Mouse (Mus musculus): ENCODE measurements around the gene Notch2. TPM values are rescaled to one million over a fixed set of nuclear protein-coding genes. Genes with fewer than 3 reads are reported as not detected.

Notch2 gene
- total RNA-seq (2021) = 10 to 100 TPM; 16.7 to 17.8 TPM

DNA sequence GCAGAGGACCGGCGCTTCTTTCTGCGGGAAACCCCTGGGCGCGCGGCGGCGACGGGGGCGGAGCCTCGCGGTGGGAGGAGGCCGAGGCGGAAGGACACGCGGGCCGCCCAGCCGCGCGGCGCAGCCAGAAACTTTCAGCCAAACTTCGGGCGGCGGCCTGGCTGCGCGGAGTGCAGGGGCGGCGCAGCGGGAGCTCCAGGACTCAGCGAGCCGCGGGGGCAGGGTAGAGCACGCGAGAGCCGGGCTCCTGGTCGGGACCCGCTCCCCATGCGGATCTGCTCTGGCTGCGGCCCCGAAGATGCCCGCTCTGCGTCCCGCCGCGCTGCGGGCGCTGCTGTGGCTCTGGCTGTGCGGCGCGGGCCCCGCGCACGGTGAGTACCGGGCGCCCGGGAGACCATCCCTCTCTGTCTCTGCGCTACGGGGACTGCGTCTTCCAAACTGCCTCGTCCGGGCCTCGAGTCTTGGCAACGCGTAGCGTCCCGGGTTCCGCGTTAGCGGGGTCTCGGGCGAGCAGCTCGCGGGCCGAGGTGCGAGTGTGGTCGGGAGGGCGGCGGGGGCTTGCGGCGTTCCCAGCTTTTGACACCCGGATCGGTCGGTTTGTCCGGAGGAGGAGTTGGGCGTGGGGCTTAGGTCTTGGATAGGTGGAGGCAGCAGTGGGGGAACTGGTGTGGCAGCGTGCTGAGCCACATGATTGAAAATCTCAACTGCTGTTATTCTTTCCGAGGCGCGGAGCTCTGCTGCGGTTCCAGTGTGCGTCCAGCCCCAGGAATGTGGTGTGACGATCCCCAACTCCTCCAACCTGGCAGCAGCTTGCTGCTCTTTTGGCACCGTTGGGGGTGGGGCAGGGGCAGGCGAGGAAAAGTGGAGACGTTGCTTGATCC lies at the start of gene Notch2:
Notch2 (plus strand) TSS at position 127 of the 881 bp plus-strand sequence.
- intact Hi-C loops (cut with DNase I) = loop anchor here (2.0 to 5.0 kb wide), 3 partner anchors 13 to 246 kb away; no protein-coding TSS in a partner anchor
- peak; percentile 95 to 96 for DNase-seq

DNA sequence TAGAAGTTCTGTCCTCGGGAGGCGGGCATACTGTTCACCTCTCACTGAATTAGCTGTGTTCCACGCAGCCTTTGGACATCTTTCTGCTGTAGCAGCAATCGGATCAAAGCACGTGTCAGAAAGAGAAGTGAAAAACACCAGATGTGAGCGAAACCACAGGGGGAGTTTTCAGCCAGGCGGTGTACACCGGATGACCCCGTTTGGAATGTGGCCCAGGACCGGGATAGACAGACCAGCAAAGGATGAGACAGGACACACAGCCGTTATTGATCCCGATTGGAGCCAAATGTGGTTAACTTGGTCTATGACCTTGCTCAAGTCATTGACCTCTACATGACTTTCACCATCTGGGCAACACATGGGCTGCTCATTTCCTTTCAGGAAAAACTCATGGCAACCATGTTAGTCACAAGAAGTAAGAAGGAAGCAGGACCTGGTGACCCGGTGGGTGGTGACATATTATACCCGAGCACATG lies 48.4 kb upstream of the Notch2 start:
- intact Hi-C loops (cut with DNase I) = no loop called here
- DNase-seq = peak; percentile 41 to 42

DNA sequence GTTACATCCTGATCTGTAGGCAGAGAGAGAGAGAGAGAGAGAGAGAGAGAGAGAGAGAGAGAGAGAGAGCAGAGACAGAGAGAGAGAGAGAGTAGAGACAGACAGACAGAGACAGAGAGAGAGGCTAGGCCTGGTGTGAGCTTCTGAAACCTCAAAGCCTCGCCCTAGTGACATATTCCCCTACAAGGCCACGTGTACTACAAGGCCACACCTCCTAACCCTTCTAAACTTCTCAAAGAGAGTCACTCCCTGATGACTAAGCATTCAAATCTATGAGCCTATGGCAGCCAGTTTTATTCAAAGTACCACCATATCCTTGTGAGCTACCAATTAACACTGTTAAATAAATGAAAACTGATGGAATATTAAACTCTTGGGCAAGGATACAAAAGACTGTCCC lies 45.7 kb upstream of the Notch2 start:
- no peak for DNase-seq
- intact Hi-C loops (cut with DNase I) = no loop called here

DNA sequence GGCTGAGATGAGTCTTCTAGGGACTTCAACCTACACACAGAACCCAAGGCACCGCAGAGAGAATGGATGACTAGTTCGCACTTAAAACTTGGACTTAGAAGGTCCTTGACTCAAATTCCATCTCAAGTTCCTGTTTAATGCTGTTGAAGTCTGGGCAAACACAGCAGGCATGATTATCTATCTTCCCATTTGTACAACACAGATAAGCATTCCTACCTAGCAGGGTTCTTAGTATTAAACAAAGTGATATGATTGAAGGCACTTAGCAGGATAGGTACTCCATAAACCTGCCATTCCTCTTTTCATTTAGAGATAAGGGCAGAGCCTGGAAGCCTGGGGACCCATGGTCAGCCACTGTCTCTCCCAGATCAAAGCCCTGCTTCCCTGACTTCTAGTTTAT lies 45.1 kb upstream of the Notch2 start:
- intact Hi-C loops (cut with DNase I) = no loop called here
- DNase-seq = no peak

DNA sequence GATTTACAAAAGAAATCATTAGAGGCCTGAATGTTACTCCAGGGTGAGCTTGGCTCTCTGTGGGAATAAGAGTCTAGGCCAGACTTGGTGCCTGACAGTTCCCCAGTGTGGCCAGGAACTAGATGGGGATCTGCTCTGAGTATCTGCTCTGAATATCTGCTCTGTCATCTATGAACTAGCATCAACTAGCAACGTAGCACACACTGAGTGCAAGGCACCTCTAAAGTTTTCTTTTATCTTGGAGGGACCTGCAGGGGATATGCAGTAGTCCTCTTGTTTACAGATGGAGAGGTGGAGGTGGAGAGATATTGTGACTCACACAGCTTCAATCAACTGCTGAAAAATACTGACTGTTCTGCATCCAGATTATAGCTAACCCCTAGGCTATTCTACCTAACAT lies 44.3 kb upstream of the Notch2 start:
- DNase-seq = no peak
- intact Hi-C loops (cut with DNase I) = no loop called here

DNA sequence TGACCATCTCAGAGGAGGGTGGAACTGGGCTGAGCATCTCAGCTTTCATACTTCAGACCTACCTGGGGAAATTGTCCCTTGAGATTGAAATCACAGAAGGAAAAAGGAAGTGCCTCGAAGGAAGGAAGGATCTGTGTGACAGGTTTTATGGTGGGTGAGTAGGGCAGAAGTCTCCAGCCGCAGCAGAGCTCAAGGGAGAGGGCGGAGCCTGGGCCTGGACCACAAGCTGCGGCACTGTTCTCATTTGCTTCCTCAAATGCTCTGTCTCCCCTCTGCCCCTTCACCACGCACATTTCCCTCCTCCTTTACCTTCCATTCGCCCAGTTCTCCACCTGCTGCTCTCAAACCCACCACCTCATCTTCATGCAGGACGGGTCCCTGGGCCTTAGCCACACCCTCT lies 42.2 kb upstream of the Notch2 start:
- peak in 1 of 2 experiments; percentile 13 for DNase-seq
- intact Hi-C loops (cut with DNase I) = no loop called here

DNA sequence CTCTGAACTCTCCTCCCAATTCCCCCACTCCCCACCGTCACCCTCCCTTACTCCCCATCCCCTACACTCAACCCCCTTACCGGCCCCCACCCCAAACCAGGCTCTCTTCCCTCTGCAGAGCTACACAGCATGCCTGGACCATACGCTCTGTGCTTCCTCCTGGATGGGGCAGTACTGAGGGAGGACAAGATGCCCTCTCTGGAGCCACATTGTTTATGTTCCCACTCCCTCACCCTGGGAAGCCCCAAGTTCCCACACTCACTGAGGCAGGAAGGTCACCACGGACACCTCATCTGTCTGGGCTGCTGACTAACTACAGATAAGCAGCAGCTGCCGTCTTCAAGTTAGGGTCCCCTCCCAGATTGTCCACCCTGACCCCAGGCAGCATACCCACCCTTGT lies 41.1 kb upstream of the Notch2 start:
- intact Hi-C loops (cut with DNase I) = no loop called here
- DNase-seq = no peak

DNA sequence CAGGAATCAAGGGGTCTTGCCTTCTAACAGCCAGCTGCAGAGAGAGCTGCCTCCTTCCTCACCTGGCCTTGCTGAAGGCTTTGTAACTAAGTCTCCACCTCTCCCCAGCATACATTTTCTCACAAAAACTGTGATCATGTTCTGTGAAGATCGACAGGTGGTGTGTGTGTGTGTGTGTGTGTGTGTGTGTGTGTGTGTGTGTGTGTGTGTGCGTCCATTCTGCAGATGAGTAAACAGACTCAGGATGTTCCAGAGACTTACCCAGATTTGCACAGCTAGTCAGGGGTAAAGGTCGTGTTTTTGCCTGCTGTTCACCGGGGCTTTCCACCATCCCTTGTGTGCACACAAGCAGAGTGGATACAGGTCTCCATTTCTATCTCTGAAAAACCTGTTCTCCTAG lies 40.6 kb upstream of the Notch2 start:
- DNase-seq = no peak
- intact Hi-C loops (cut with DNase I) = no loop called here

DNA sequence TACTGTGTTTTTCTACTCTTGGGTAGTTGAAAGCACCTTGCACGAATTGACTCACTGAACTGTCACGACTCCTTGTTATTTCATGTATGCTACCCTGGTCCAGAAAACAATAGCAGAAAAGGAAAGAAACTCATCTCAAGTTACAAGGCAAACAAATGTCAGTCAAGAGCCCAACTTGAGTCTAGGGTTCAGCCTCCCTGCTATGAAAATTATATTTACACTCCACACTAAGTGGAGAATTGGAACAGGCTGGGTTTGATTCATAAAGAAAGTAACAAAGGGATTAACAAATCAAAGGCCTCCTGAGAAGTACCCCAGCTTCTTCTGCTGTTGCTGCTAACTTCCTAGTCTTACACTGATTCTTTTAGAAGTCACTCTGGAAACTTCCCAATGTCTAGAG lies 40.0 kb upstream of the Notch2 start:
- intact Hi-C loops (cut with DNase I) = no loop called here
- DNase-seq = no peak

DNA sequence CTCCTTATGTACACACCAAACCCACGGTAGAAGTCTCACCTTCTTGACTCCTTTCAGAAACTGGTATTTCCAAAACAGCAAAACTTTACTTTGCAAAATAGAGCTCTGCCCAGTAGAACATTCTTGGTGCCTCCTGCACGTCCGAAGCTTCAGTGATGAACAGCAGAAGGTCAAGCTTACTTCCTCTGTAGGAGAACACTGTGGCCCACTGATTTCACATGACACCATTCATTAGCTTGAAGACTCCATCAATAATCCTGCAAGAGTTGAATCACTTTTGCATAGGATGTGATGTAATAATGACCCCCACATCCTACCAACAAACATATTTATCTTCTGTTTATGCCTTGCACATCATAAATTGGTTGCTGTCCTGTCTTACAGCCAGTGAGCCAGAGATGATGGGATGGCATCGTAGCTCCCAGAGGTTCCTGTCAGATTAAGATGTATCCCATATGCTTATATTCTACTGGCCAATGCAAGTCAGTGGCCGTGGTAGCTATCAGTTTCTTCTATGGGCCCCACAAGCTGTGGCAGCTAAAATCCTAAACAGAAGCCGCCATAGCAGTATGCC lies 39.0 kb upstream of the Notch2 start:
- DNase-seq = no peak
- intact Hi-C loops (cut with DNase I) = no loop called here

DNA sequence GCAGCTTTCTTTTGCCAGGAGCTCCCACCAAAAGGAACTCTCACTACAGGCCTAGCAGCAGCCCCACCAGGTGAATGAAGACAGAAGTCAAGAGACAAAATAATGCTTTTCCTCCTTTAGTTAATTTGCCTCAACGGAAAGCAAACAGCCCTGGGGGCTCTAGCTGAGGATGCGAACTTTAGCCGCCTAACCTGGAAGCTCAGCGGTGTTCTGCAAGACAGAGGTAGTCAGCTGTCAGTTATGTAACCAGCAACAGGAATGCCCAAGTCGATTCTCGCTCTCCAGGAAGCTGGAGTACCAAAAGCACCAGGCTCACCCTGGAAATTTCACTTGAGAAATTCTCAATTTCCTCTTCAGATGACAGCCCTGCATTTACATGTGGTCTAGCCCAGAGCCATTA lies 36.6 kb upstream of the Notch2 start:
- intact Hi-C loops (cut with DNase I) = no loop called here
- DNase-seq = no peak

DNA sequence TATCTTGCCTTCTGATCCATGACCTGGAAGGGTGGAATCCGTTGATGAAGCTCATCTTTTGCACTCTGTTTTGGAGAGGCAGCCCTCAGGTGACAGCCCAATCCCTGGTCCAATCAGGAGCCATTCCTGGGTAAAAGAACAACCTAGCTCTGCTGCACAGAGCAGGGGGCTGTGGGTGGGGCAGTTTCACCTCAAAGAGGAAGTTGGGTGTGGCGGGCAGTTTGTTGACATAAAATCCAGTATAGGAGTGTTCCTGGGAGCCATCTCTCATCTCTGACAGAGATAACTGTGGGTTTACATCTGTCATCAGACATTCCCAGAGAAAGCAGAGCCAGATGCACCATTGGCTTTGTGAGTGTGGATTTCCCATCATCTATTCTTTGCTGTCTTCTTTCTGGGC lies 34.6 kb upstream of the Notch2 start:
- no peak for DNase-seq
- intact Hi-C loops (cut with DNase I) = no loop called here

DNA sequence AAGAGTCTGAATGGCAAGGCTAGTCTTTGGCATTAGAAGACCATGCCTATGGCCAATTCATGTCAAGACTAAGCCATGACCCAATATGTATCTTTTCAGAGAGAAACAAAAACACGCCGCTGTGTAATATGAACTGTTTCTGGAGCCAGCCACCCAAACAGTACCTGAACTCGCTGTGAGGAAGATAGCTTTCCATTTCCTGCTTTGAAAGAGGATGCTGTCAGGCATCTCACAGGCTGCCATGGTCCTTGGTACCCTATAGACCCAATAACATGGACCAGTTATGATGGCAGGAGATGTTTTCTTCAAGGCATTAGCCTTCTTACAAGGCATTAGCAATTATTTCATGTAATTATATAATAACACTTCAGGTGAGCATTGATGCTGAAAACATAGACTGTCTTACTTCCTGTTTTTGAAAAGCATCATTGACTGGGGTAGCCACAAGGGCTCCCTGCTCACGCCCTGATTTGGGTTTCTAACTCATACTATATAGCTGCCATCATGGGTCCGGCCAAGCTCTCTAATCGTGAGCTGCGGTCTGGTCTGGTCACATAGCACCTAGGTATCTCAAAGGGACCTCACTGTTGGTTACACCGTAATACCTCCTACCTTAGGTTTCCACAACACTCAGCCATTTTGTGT lies 32.5 kb upstream of the Notch2 start:
- no peak for DNase-seq
- intact Hi-C loops (cut with DNase I) = no loop called here

DNA sequence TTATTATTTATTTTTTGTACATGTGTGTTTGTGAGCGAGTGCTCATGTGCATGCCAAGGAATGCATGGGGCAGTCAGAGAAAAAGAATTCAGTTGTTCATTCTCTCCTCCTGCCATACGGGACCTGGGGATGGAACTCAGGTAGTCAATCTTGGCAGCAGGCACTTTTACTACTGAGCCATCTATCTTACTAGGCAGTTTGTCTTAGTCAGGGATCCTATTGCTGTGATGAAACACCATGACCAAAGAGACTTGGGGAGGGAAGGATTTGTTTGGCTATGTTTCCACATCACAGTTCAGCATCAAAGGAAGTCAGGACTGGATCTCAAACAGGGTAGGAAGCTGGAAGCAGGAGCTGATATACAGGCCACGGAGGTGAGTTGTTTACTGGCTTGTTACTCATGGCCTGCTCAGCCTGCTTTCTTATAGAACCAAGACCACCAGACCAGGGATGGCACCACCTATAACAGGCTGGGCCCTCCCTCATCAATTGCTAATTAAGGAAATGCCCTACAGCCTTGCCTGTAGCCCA lies 31.9 kb upstream of the Notch2 start:
- no peak for DNase-seq
- intact Hi-C loops (cut with DNase I) = no loop called here

DNA sequence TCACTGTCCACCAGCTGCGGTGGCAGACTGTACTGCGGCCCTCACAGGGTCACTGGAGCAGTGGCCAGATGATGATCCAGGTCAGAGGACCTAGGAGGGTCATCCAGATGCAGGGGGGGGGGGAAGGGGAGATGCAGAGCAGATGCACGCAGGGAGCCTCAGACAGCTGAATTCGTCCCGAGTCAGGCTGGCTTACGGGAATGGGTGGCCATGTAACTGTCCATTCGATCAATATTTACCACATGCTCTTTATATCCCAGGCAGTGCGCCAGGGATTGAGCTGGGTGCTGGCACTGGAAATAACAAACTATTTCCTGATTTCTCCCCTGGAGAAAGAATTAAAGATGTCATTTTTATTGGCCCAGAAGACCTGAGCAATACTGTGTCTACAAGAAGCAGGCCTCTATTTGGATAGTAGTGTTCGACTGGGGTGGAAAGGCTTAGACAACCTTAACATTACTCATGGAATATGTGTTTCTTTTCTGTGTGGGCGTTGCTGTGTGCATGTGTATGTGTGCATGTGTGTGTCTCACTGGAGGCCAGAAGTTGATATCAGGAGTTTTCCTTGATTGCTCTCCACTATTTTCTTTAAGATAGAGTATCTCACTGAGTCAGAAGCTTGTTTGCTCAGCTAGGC lies 28.3 kb upstream of the Notch2 start:
- no peak for DNase-seq
- intact Hi-C loops (cut with DNase I) = no loop called here

DNA sequence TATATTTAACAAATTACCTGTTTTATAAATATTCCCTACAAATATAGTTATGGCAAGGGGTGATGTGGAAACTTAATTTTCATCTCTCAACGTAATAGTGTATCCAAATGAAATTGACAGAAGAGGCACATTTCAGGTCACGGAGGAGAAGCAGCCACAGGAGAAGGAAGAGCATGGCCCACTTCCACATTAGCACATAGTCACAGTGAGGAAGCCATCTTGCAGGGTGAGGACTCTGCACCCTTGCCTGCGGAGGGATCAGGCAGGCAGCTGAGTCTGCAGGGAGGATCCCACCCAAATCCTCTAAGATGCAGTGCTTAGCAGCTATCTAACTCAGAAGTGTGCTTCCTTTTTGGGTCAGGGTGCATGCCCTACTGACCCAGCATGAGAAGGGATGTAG lies 27.6 kb upstream of the Notch2 start:
- intact Hi-C loops (cut with DNase I) = no loop called here

DNA sequence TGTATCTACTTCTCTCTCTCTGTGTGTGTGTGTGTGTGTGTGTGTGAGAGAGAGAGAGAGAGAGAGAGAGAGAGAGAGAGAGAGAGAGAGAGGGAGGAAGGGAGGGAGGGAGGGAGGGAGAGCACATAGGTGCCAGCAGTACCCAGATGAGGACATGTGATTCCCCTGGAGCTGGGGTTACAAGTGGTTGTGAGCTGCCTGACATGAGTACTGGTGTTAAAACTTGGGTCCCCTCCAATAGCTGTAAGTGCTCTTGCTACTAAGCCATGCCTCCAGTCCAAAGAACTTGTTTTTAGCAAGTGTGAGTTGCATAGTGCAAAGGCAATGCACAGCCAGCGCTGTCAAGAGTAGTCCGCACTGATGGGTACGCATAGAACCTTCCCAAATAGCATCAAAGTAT lies 26.2 kb upstream of the Notch2 start:
- DNase-seq = no peak
- intact Hi-C loops (cut with DNase I) = no loop called here

More for the DNA sequence above, 27.6 kb upstream of the Notch2 start:
- no peak for DNase-seq

DNA sequence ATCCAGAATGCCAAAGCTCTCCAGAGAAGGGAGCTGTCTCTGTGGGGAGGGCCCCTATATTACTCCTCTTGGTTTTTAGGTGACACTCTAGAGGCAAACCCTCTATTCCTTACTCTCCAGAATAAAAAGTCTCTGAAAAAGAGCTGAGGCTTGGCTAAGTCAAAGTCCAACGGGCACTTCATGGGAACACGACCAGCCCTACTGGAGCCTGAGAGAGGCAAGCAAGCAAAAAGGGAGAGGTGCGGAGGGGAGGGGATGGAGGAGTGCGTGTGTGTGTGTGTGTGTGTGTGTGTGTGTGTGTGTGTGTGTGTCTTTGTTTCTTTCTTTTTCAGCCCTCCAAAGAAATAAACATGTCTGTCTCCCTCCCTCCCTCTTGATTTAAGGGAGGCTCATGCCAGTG lies 24.6 kb upstream of the Notch2 start:
- no peak for DNase-seq
- intact Hi-C loops (cut with DNase I) = no loop called here

DNA sequence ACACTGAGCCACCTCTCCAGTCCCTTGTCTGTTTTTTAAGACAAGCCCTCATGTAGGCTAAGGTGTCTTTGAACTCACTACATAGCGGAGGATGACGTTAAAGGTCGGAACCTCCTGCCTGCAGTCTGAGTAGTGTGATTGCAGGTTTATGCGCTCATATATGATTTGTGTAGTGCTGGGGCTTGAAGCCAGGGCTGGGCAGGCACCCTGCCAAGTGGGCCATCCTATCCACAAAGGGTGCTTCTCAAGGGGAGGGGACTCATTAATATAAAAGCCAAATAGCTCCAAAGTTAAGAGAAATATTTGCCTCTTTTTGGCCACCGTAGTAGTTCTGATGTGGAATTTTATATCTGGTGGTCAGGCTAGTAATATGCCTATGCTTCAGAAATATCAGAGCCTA lies 22.8 kb upstream of the Notch2 start:
- intact Hi-C loops (cut with DNase I) = no loop called here
- no peak for DNase-seq

DNA sequence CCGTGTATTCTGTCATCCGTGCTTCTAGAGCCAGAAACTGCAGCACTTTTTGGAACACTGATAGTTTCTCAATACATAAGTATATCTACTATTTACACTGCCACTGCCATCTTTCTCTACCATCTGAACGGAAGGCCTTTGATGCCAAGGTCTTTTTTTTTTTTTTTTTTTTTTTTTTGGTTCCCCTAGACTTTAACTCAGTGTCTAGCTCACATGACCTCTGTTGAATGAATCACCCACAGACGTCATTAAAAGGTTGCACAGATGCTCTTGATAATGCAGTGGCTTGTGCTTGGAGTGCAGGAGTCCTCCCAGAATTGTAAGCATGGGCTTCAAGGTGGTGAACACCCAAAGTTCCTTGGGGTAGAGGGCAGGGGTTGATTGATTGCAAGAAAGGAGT lies 21.0 kb upstream of the Notch2 start:
- no peak for DNase-seq

DNA sequence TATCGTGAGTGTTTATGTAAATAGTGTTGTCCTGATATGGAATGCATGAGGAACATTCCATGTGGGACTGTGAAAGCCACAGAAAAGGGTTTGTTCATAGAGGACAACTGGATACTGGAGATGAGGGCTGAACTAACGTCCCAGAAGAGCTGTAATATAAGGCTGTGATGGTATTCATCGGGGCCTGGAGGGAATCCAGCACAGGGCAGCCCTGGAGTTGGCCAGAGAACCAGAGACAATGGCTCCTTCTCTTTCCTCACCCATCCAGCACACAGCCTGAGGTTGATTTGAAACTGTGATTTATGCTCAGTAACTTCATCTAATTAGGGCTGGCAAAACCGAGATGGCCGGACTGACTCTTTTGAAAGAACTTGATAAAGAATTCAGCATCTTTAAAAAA lies 20.1 kb upstream of the Notch2 start:
- DNase-seq = no peak
- intact Hi-C loops (cut with DNase I) = no loop called here

More for the DNA sequence above, 21.0 kb upstream of the Notch2 start:
- intact Hi-C loops (cut with DNase I) = no loop called here

Data from heart, postnatal 36 days (tissue).